18 mouse cellular contexts compared by ENCODE assay signal in genomic region chr10:84549146-84549919, GRCm38 (mm10). TPM values are rescaled to one million over a fixed set of nuclear protein-coding genes. Genes with fewer than 3 reads are reported as not detected.
A peak's percentile ranks its signal among the peaks of the same experiment; 100 is the strongest.
DNase-seq lines count a peak whose midpoint lies in the region; ATAC-seq lines count a peak whose summit lies in the region.
"Had no signal": no experiment of that assay in that cellular context is flagged by ENCODE, and none has a peak within 500 bp of the region (broad histone marks: within the 10 kb centered on the region; RNA-seq: fewer than 3 reads in every experiment).

No protein-coding gene starts in this region.

- H3K36me3 ChIP-seq in forebrain, embryonic 10.5 days (replicated peaks): no peaks in the 10 kb centered on the region
- H3K36me3 ChIP-seq in forebrain, embryonic 16.5 days (ENCODE audit: control insufficient read depth, insufficient read depth): no peaks in the 10 kb centered on the region

- no peak overlapping the region for H3K9ac ChIP-seq in forebrain, embryonic 16.5 days (replicated peaks; ENCODE audit: low read depth, low read length)

- peaks cover 7% of the 10 kb centered on the region for H3K4me1 ChIP-seq in forebrain, embryonic 10.5 days
- H3K4me1 ChIP-seq in forebrain, embryonic 16.5 days (replicated peaks; ENCODE audit: control insufficient read depth, insufficient read depth, low read length): no peaks in the 10 kb centered on the region

- H3K4me3 ChIP-seq in forebrain, embryonic 10.5 days: no peak overlapping the region
- H3K4me3 ChIP-seq in forebrain, embryonic 16.5 days (replicated peaks; ENCODE audit: low read length): no peak overlapping the region
- H3K4me3 ChIP-seq: erythroblast, embryonic 14.5 days had no signal

- WGBS in forebrain, embryonic 10.5 days: 82% methylated on average over 17 of the region's 17 CpGs
- 78% methylated on average over 17 of the region's 17 CpGs for WGBS in forebrain, embryonic 16.5 days

- H3K9me3 ChIP-seq in forebrain, embryonic 10.5 days: no peaks in the 10 kb centered on the region
- H3K9me3 ChIP-seq in forebrain, embryonic 16.5 days (ENCODE audit: control insufficient read depth, low read length): no peaks in the 10 kb centered on the region

- H3K27me3 ChIP-seq in forebrain, embryonic 10.5 days (ENCODE audit: poor library complexity, severe bottlenecking): no peaks in the 10 kb centered on the region
- no peaks in the 10 kb centered on the region for H3K27me3 ChIP-seq in forebrain, embryonic 16.5 days (replicated peaks; ENCODE audit: control insufficient read depth, insufficient read depth, low read length)

- ATAC-seq in forebrain, embryonic 16.5 days: no peak
- ATAC-seq in common myeloid progenitor, adult 5-6 weeks (replicated peaks; ENCODE audit: low read depth, poor library complexity, severe bottlenecking): peak; percentile 78
- peak; percentile 69 for ATAC-seq in megakaryocyte, adult 5-6 weeks (ENCODE audit: poor library complexity, severe bottlenecking)
- no peak for ATAC-seq in frontal cortex, adult (ENCODE audit: low TSS enrichment)
- ATAC-seq: hindbrain, embryonic 16.5 days had no signal

- H3K27ac ChIP-seq in forebrain, embryonic 10.5 days: 0 out of 2 replicates have a peak overlapping the region, but pooled peaks have one; percentile 25
- H3K27ac ChIP-seq in forebrain, embryonic 16.5 days (ENCODE audit: low read length): no peak overlapping the region

- DNase-seq in forebrain, embryonic 10.5 days (ENCODE audit: extremely low spot score, low spot score): no peak
- DNase-seq in 416B (ENCODE audit: low read depth): peak; percentile 70
- DNase-seq in cerebellum, postnatal 4 days (ENCODE audit: low spot score in 2 of 2): no peak
- no peak for DNase-seq in spleen, postnatal 4 days (ENCODE audit: low spot score in 2 of 2)
- DNase-seq: adrenal gland, postnatal 36 days; cerebellum, adult 18-20 months; embryo, embryonic 11 days; gastrocnemius, postnatal 36 days; kidney, adult 8-10 months; lung, adult 18-20 months; right cerebral cortex, adult 18-20 months; spleen, adult 18-20 months had no signal

- H3K4me2 ChIP-seq in forebrain, embryonic 16.5 days (ENCODE audit: low read length): no peak overlapping the region

RNA-seq across cellular contexts. Expression of gene Ckap4, which starts 15.5 kb away (rescaled TPM):
- polyA plus RNA-seq in forebrain, embryonic 10.5 days (2016; fragmentation: Nextera tagmentation; extraction: Ambion mirVana): 50.5 and 50.7 TPM in 2 replicates
- 37.5 and 38.0 TPM in 2 replicates for polyA plus RNA-seq in forebrain, embryonic 16.5 days (2015; fragmentation: Nextera tagmentation; extraction: Ambion mirVana)
- 32.7 and 35.9 TPM in 2 replicates for total RNA-seq in common myeloid progenitor, adult 5-6 weeks (2017)
- total RNA-seq in megakaryocyte, adult 5-6 weeks (2015): 122 and 125 TPM in 2 replicates
- total RNA-seq in megakaryocyte, adult 5-6 weeks (2017): 115 TPM in 2 replicates

RNA-seq across cellular contexts. Expression of gene Tcp11l2, which starts 27.1 kb away (rescaled TPM):
- 2.0 and 2.6 TPM in 2 replicates for polyA plus RNA-seq in forebrain, embryonic 10.5 days (2016; fragmentation: Nextera tagmentation; extraction: Ambion mirVana)
- 36.6 and 44.6 TPM in 2 replicates for polyA plus RNA-seq in forebrain, embryonic 16.5 days (2015; fragmentation: Nextera tagmentation; extraction: Ambion mirVana)
- total RNA-seq in common myeloid progenitor, adult 5-6 weeks (2017): 11.2 and 21.0 TPM in 2 replicates
- total RNA-seq in megakaryocyte, adult 5-6 weeks (2015): 54.8 and 59.3 TPM in 2 replicates
- total RNA-seq in megakaryocyte, adult 5-6 weeks (2017): 29.7 and 36.1 TPM in 2 replicates

Comparison
In these comparisons a context has a peak if more than half of its experiments do, and no peak if none do; other contexts are left out.
1. ATAC-seq: peak in common myeloid progenitor, adult 5-6 weeks (single experiment) and megakaryocyte, adult 5-6 weeks (single experiment); none in forebrain, embryonic 16.5 days (single experiment) and frontal cortex, adult (single experiment).